In the genomic region with DNA sequence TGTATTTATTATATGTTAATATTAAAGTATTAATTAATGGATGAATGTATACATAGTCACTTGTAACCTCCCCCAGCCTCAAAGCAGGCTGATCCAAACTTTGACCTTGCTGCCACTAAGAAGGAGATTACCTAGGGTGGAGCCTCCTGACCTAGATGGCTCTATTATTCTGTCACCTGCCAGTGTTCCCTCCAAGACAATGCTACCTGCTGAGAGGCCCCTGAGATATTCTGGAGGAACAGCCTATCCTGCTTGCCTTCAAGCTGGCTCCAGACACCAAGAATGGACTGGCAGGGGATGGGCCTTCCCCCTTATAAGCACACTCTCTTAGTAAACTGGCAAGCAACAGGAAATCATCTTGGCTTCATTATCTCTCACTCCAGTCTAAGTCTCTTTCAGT, we compare ENCODE assay signal across 28 mouse cellular contexts.
A peak's percentile ranks its signal among the peaks of the same experiment; 100 is the strongest.
DNase-seq lines count a peak whose midpoint lies in the region; ATAC-seq and TF ChIP-seq lines count a peak whose summit lies in the region.
"Had no signal": no experiment of that assay in that cellular context is flagged by ENCODE, and none has a peak within 500 bp of the region (broad histone marks: within the 10 kb centered on the region; RNA-seq: fewer than 3 reads in every experiment).

No protein-coding gene starts in this region.

- no peaks in the 10 kb centered on the region for H3K36me3 ChIP-seq in intestine, embryonic 16.5 days (ENCODE audit: control insufficient read depth, insufficient read depth, low read length)
- no peaks in the 10 kb centered on the region for H3K36me3 ChIP-seq in thymus, adult 2 months (ENCODE audit: control insufficient read depth, insufficient read depth, low read length)
- H3K36me3 ChIP-seq: embryonic facial prominence, embryonic 10.5 days; embryonic facial prominence, embryonic 13.5 days; forebrain, embryonic 12.5 days; G1E; hindbrain, embryonic 12.5 days; hindbrain, embryonic 15.5 days had no signal

- H3K27me3 ChIP-seq in intestine, embryonic 16.5 days (replicated peaks; ENCODE audit: control insufficient read depth, insufficient read depth, low read length), result no peaks in the 10 kb centered on the region
- H3K27me3 ChIP-seq in thymus, adult 2 months (ENCODE audit: control insufficient read depth, insufficient read depth, low read length), result no peaks in the 10 kb centered on the region
- H3K27me3 ChIP-seq: CH12.LX; embryonic facial prominence, embryonic 13.5 days; forebrain, embryonic 12.5 days; hindbrain, embryonic 12.5 days; hindbrain, embryonic 15.5 days; Patski had no signal

- ATAC-seq in intestine, embryonic 16.5 days, result peak; percentile 37; the same call in 1 of the 2 replicates
- ATAC-seq: forebrain, embryonic 16.5 days; Patski had no signal

- no peaks in the 10 kb centered on the region for H3K4me1 ChIP-seq in intestine, embryonic 16.5 days (ENCODE audit: control insufficient read depth, insufficient read depth, low read length)
- no peaks in the 10 kb centered on the region for H3K4me1 ChIP-seq in thymus, adult 2 months (replicated peaks; ENCODE audit: control insufficient read depth, insufficient read depth, low read length)
- H3K4me1 ChIP-seq: embryonic facial prominence, embryonic 10.5 days; embryonic facial prominence, embryonic 13.5 days; forebrain, embryonic 12.5 days; hindbrain, embryonic 12.5 days; hindbrain, embryonic 15.5 days had no signal

- H3K9me3 ChIP-seq in intestine, embryonic 16.5 days (ENCODE audit: control insufficient read depth, low read length), result no peaks in the 10 kb centered on the region
- H3K9me3 ChIP-seq: embryonic facial prominence, embryonic 10.5 days; embryonic facial prominence, embryonic 13.5 days; forebrain, embryonic 12.5 days; G1E; hindbrain, embryonic 12.5 days; hindbrain, embryonic 15.5 days had no signal

- no peak overlapping the region for H3K9ac ChIP-seq in intestine, embryonic 16.5 days (ENCODE audit: low read depth, low read length)
- H3K9ac ChIP-seq: embryonic facial prominence, embryonic 13.5 days; forebrain, embryonic 12.5 days; hindbrain, embryonic 12.5 days; hindbrain, embryonic 15.5 days had no signal

- no peak overlapping the region for H3K4me3 ChIP-seq in intestine, embryonic 16.5 days (ENCODE audit: low read length)
- no peak overlapping the region for H3K4me3 ChIP-seq in thymus, adult 2 months (ENCODE audit: control insufficient read depth, insufficient read depth, low read length)
- H3K4me3 ChIP-seq: embryonic facial prominence, embryonic 10.5 days; embryonic facial prominence, embryonic 13.5 days; erythroblast, embryonic 14.5 days; forebrain, embryonic 12.5 days; gastrocnemius, adult 2 months; hindbrain, embryonic 12.5 days; hindbrain, embryonic 15.5 days had no signal

- TF ChIP-seq CTCF in thymus, adult 2 months (IDR thresholded peaks at IDR 0.05; ENCODE audit: borderline replicate concordance, control insufficient read depth, extremely low read depth, insufficient read depth, low read length, poor library complexity), result no peak

- no peak overlapping the region for H3K27ac ChIP-seq in intestine, embryonic 16.5 days (ENCODE audit: low read length)
- no peak overlapping the region for H3K27ac ChIP-seq in thymus, adult 2 months (ENCODE audit: control insufficient read depth, insufficient read depth, low read length)
- H3K27ac ChIP-seq: embryonic facial prominence, embryonic 10.5 days; embryonic facial prominence, embryonic 13.5 days; forebrain, embryonic 12.5 days; gastrocnemius, adult 2 months; hindbrain, embryonic 12.5 days; hindbrain, embryonic 15.5 days had no signal

- DNase-seq in ES-CJ7 (ENCODE audit: low read depth, low spot score) (peak; percentile 98), WW6 (ENCODE audit: low read depth, low spot score) (peak; percentile 55)
- no peak for DNase-seq in cerebellum, postnatal 4 days (ENCODE audit: low spot score in 2 of 2)
- DNase-seq in testis, postnatal 10 days (ENCODE audit: low spot score), result no peak
- no peak for DNase-seq in thymus, adult 2 months
- DNase-seq: adrenal gland, postnatal 10 days; adrenal gland, postnatal 36 days; B cell, adult 2 months; cerebellum, adult 18-20 months; cerebellum, adult 9-10 months; cerebellum, postnatal 25 days; embryo, embryonic 11 days; gastrocnemius, adult 2 months; gastrocnemius, postnatal 14 days; heart, adult 11 months; kidney, adult 2 months had no signal

- TF ChIP-seq POLR2A in thymus, adult 2 months (IDR thresholded peaks at IDR 0.05; ENCODE audit: control insufficient read depth, extremely low read depth, insufficient read depth, low read length, poor library complexity), result no peak

- H3K4me2 ChIP-seq in intestine, embryonic 16.5 days (ENCODE audit: low read depth, low read length), result no peak overlapping the region
- H3K4me2 ChIP-seq: embryonic facial prominence, embryonic 13.5 days; forebrain, embryonic 12.5 days; heart, embryonic 11.5 days; hindbrain, embryonic 12.5 days; hindbrain, embryonic 15.5 days had no signal

Comparison
In these comparisons a context has a peak if more than half of its experiments do, and no peak if none do; other contexts are left out.
1. DNase-seq: peak in ES-CJ7 (single experiment) and WW6 (single experiment); none in cerebellum, postnatal 4 days (0 of 2), testis, postnatal 10 days (single experiment) and thymus, adult 2 months (single experiment).